Mouse (Mus musculus): ENCODE measurements around the gene Ublcp1. TPM values are rescaled to one million over a fixed set of nuclear protein-coding genes. Genes with fewer than 3 reads are reported as not detected.

The Ublcp1 gene
- 29.9 and 35.0 TPM in 2 replicates for total RNA-seq (2014; rRNA removed)
- polyA plus RNA-seq (2012; rRNA removed) = 6.2 and 6.7 TPM in 2 replicates

GRCm38 (mm10) chr11:44470432-44471336 is at the start of gene Ublcp1:
Gene Ublcp1 (minus strand): TSS chr11:44470498.
- Histone ChIP-seq H3K79me2 (ENCODE audit: control insufficient read depth, insufficient read depth, low read length) (no peaks in the 10 kb centered on the region), H3K4me3 (ENCODE audit: insufficient read depth, low read depth, low read length) (peak within 1 kb of the TSS; percentile 89), H3K9ac (ENCODE audit: low read depth, low read length) (peak within 1 kb of the TSS; percentile 90), H3K27ac (replicated peaks; ENCODE audit: insufficient read depth, low read depth, low read length) (peak within 1 kb of the TSS; percentile 94), H3K36me3 (ENCODE audit: control insufficient read depth, insufficient read depth, low read length) (peaks cover 6% of the 10 kb centered on the region; the same call in 1 of the 2 replicates), H3K4me1 (ENCODE audit: control insufficient read depth, insufficient read depth, low read length) (peaks cover 11% of the 10 kb centered on the region), H3K27me3 (ENCODE audit: control insufficient read depth, insufficient read depth, low read length) (0 out of 2 replicates have a peak, but pooled peaks cover 3% of the 10 kb centered on the region)
- TF ChIP-seq POLR2A (IDR thresholded peaks at IDR 0.05; ENCODE audit: extremely low read depth, insufficient read depth, low read length) = no peak; the same call in 1 of the 2 replicates
- TF ChIP-seq CTCF (IDR thresholded peaks at IDR 0.05; ENCODE audit: low read depth, low read length) = no peak
- DNase-seq (ENCODE audit: extremely low read depth, low read depth, low spot score) = peak; percentile 90
- WGBS = under 1% methylated on average over 54 of the region's 54 CpGs

- Histone ChIP-seq H3K79me2 (ENCODE audit: control insufficient read depth, insufficient read depth, low read length) (peaks cover 3% of the 10 kb centered on the region; the same call in 1 of the 2 replicates), H3K27ac (replicated peaks; ENCODE audit: insufficient read depth, low read depth, low read length) (peak overlapping the region; percentile 81), H3K4me3 (ENCODE audit: insufficient read depth, low read depth, low read length) (peak overlapping the region; percentile 95), H3K36me3 (ENCODE audit: control insufficient read depth, insufficient read depth, low read length) (no peaks in the 10 kb centered on the region), H3K9ac (ENCODE audit: low read depth, low read length) (peak overlapping the region; percentile 95), H3K4me1 (ENCODE audit: control insufficient read depth, insufficient read depth, low read length) (peaks cover 2% of the 10 kb centered on the region; the same call in 1 of the 2 replicates), H3K27me3 (ENCODE audit: control insufficient read depth, insufficient read depth, low read length) (no peaks in the 10 kb centered on the region)
- no peak for DNase-seq (ENCODE audit: extremely low read depth, low read depth, low spot score)
- no peak for TF ChIP-seq POLR2A (IDR thresholded peaks at IDR 0.05; ENCODE audit: extremely low read depth, insufficient read depth, low read length)
- TF ChIP-seq CTCF (IDR thresholded peaks at IDR 0.05; ENCODE audit: low read depth, low read length) = no peak
- under 1% methylated on average over 49 of the region's 61 CpGs for WGBS
Measured at GRCm38 (mm10) chr11:44519096-44519949, 49.0 kb upstream of the Ublcp1 start.

GRCm38 (mm10) chr11:44518281-44519095 is 48.2 kb upstream of the Ublcp1 start, which contains the start of gene Rnf145:
Gene Rnf145 (plus strand): TSS chr11:44518964.
- TF ChIP-seq POLR2A (IDR thresholded peaks at IDR 0.05; ENCODE audit: extremely low read depth, insufficient read depth, low read length) = 0 out of 2 replicates have a peak, but pooled peaks have one; percentile 42
- TF ChIP-seq CTCF (IDR thresholded peaks at IDR 0.05; ENCODE audit: low read depth, low read length) = no peak
- Histone ChIP-seq H3K27ac (replicated peaks; ENCODE audit: insufficient read depth, low read depth, low read length) (peak within 1 kb of the TSS; percentile 81), H3K4me1 (ENCODE audit: control insufficient read depth, insufficient read depth, low read length) (peaks cover 2% of the 10 kb centered on the region; the same call in 1 of the 2 replicates), H3K27me3 (ENCODE audit: control insufficient read depth, insufficient read depth, low read length) (no peaks in the 10 kb centered on the region), H3K4me3 (ENCODE audit: insufficient read depth, low read depth, low read length) (peak within 1 kb of the TSS; percentile 95), H3K36me3 (ENCODE audit: control insufficient read depth, insufficient read depth, low read length) (no peaks in the 10 kb centered on the region), H3K79me2 (ENCODE audit: control insufficient read depth, insufficient read depth, low read length) (0 out of 2 replicates have a peak, but pooled peaks cover 3% of the 10 kb centered on the region), H3K9ac (ENCODE audit: low read depth, low read length) (peak within 1 kb of the TSS; percentile 95)
- under 1% methylated on average over 70 of the region's 70 CpGs for WGBS
- DNase-seq (ENCODE audit: extremely low read depth, low read depth, low spot score) = peak; percentile 68

- no peak for DNase-seq (ENCODE audit: extremely low read depth, low read depth, low spot score)
- Histone ChIP-seq H3K36me3 (ENCODE audit: control insufficient read depth, insufficient read depth, low read length) (no peaks in the 10 kb centered on the region), H3K27ac (replicated peaks; ENCODE audit: insufficient read depth, low read depth, low read length) (no peak overlapping the region), H3K4me3 (ENCODE audit: insufficient read depth, low read depth, low read length) (no peak overlapping the region), H3K9ac (ENCODE audit: low read depth, low read length) (no peak overlapping the region), H3K79me2 (ENCODE audit: control insufficient read depth, insufficient read depth, low read length) (0 out of 2 replicates have a peak, but pooled peaks cover 3% of the 10 kb centered on the region), H3K4me1 (ENCODE audit: control insufficient read depth, insufficient read depth, low read length) (peaks cover 2% of the 10 kb centered on the region; the same call in 1 of the 2 replicates), H3K27me3 (ENCODE audit: control insufficient read depth, insufficient read depth, low read length) (no peaks in the 10 kb centered on the region)
- WGBS = 57% methylated on average over 6 of the region's 6 CpGs
- TF ChIP-seq CTCF (IDR thresholded peaks at IDR 0.05; ENCODE audit: low read depth, low read length) = no peak
- TF ChIP-seq POLR2A (IDR thresholded peaks at IDR 0.05; ENCODE audit: extremely low read depth, insufficient read depth, low read length) = no peak
Measured at GRCm38 (mm10) chr11:44517561-44518280, 47.4 kb upstream of the Ublcp1 start.
